Mouse (Mus musculus) urinary bladder, adult 18-20 months (tissue): Measurements from ENCODE around the gene Lhfpl3.
"Not testable (repeated sequence)": the region's sequence is repeated elsewhere in the genome, so short reads cannot be mapped to it uniquely, and the experiment has no call there.

Experiments
- DNase-seq, 2 experiments: peaks; one replicate each; pipeline ENCODE4 v3.0.0; 2022; ENCODE audit warnings: low spot score in 2 of 2, mixed read lengths in 2 of 2

Lhfpl3 gene

GRCm38 (mm10) chr5:22745885-22746532, at the start of gene Lhfpl3:
Lhfpl3 (plus strand) TSS chr5:22746059.
- peak in 1 of 2 experiments; percentile 1 for DNase-seq

GRCm38 (mm10) chr5:22706271-22706670, 39.6 kb upstream of the Lhfpl3 start:
- not testable (repeated sequence) for DNase-seq

GRCm38 (mm10) chr5:22745529-22745884, 352 bp upstream of the Lhfpl3 start:
- no peak for DNase-seq

- DNase-seq = no peak
Observed at GRCm38 (mm10) chr5:22746533-22747021, 718 bp downstream of the Lhfpl3 start.

GRCm38 (mm10) chr5:22747305-22747704, 1.4 kb downstream of the Lhfpl3 start:
- DNase-seq = no peak

GRCm38 (mm10) chr5:22757261-22757660, 11.4 kb downstream of the Lhfpl3 start:
- no peak for DNase-seq

- DNase-seq = no peak
Observed at GRCm38 (mm10) chr5:22770726-22771125, 24.9 kb downstream of the Lhfpl3 start.

- no peak for DNase-seq
Observed at GRCm38 (mm10) chr5:22795361-22795760, 49.5 kb downstream of the Lhfpl3 start.

GRCm38 (mm10) chr5:22813426-22813825, 67.6 kb downstream of the Lhfpl3 start:
- no peak for DNase-seq

- no peak for DNase-seq
Observed at GRCm38 (mm10) chr5:22829822-22830450, 84.1 kb downstream of the Lhfpl3 start.

- DNase-seq = no peak
Observed at GRCm38 (mm10) chr5:22851572-22851971, 105.7 kb downstream of the Lhfpl3 start.

GRCm38 (mm10) chr5:22853503-22853902, 107.6 kb downstream of the Lhfpl3 start:
- no peak for DNase-seq

GRCm38 (mm10) chr5:22856480-22856879, 110.6 kb downstream of the Lhfpl3 start:
- no peak for DNase-seq

GRCm38 (mm10) chr5:22861399-22861798, 115.5 kb downstream of the Lhfpl3 start:
- DNase-seq = no peak

GRCm38 (mm10) chr5:22869031-22869430, 123.2 kb downstream of the Lhfpl3 start:
- no peak for DNase-seq

- DNase-seq = no peak
Observed at GRCm38 (mm10) chr5:22872417-22872816, 126.6 kb downstream of the Lhfpl3 start.

- DNase-seq = no peak
Observed at GRCm38 (mm10) chr5:22888345-22888744, 142.5 kb downstream of the Lhfpl3 start.

GRCm38 (mm10) chr5:22889481-22889880, 143.6 kb downstream of the Lhfpl3 start:
- DNase-seq = no peak

- no peak for DNase-seq
Observed at GRCm38 (mm10) chr5:22897228-22897627, 151.4 kb downstream of the Lhfpl3 start.

GRCm38 (mm10) chr5:22897656-22898289, 151.9 kb downstream of the Lhfpl3 start:
- DNase-seq = no peak

- no peak for DNase-seq
Observed at GRCm38 (mm10) chr5:22898593-22898992, 152.7 kb downstream of the Lhfpl3 start.

GRCm38 (mm10) chr5:22899913-22900312, 154.1 kb downstream of the Lhfpl3 start:
- no peak for DNase-seq

- no peak for DNase-seq
Observed at GRCm38 (mm10) chr5:22917197-22917596, 171.3 kb downstream of the Lhfpl3 start.
